Mouse (Mus musculus) heart, postnatal 36 days (tissue): Measurements from ENCODE around the gene Igll1. TPM values are rescaled to one million over a fixed set of nuclear protein-coding genes. Genes with fewer than 3 reads are reported as not detected.
"Not testable (repeated sequence)": the region's sequence is repeated elsewhere in the genome, so short reads cannot be mapped to it uniquely, and the experiment has no call there.

Experiments
- DNase-seq, 2 experiments: peaks; one replicate each; pipeline ENCODE4 v3.0.0; 2021 to 2022
- intact Hi-C: fragments of 180-260 bp; cut with DNase I; formaldehyde crosslinking; loops from one replicate; pipeline ENCODE4 v1.15.1; 2025
- total RNA-seq, 2 experiments: library from RNA; stranded (reverse); gene quantifications; 2 replicates each; pipeline ENCODE4 v1.2.3; 2021

Igll1 gene
- total RNA-seq, 2 experiments from 2014 or later, result not detected

DNA sequence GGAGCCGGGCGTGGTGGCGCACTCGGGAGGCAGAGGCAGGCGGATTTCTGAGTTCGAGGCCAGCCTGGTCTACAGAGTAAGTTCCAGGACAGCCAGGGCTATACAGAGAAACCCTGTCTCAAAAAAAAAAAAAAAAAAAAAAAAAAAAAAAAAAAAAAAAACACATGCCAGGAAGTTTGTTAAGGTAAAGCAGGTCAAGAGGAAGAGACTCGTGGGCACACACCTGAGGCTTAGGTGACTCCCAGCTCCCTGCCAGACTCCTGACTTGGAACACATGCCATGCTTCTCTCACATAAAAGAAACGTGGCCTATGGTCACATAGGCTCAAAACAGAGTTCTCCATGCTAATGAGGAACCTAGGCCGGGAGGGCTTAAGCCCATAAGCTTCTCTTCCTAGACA is 7.7 kb downstream of the Igll1 start:
- not testable (repeated sequence) for DNase-seq
- intact Hi-C loops, result loop anchor here (5.0 kb wide), 1 partner anchor 41 kb away; the partner anchor contains the start of gene Ppm1f

DNA sequence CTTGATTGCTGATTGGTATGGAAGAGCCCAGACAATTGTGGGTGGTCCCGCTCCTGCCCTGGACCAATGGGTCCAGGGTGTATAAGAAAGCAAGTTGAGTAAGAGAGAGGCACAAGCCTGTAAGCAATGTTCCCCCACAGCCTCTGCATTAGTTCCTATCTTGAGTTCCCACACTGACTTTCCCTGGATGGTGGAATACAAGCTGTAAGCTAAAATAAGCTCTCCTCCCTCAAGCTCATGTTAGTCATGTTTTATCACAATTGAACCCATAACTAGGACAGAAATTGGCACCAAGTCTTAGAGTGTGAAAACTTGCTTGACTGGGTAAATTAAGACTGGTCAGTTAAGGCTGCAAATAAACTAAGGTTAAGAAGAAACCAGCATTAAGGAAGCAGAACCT is 8.2 kb downstream of the Igll1 start:
- intact Hi-C loops, result loop anchor here (1.0 to 5.0 kb wide), 2 partner anchors 42 to 57 kb away; partner anchors contain the start of gene Ppm1f
- DNase-seq, result no peak

DNA sequence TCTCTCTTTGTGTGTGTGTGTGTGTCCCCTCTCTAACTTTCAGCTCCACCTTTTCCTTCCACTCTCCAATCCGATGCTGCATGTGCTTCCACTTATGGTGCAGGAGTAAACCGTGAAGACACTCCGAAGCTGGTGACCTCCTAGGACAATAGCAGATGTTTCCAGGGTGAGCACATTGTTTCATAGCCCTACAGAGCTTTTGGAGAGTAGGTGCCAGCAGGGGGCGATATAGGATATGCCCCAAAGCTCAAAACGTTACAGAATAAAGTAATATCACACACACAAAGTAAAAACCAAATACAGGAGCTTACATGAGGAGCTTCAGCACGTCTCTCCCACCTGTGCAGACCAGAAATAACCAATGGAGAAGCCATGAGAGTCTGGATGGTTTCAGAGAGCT is 8.9 kb downstream of the Igll1 start:
- intact Hi-C loops, result loop anchor here (1.0 to 5.0 kb wide), 2 partner anchors 42 to 57 kb away; partner anchors contain the start of gene Ppm1f
- peak; percentile 56 to 69 for DNase-seq

DNA sequence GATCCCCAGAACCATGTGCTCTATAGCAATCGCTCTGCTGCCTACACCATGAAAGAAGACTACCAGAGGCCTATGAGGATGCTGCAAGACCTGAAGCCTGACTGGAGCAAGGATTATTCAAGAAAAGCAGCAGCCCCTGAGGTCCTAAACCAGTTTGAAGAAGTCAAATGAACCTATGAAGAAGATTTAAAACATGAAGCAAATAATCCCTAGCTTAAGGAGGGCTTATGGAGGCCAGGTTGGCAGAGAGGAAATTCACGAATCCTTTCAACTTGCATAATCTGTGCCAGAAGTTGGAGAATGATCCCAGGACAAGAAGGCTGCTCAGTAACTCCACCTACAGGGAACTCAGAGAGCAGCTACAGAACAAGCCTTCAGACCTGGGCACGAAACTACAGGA is 11.4 kb downstream of the Igll1 start:
- DNase-seq, result no peak
- intact Hi-C loops, result no loop called here

DNA sequence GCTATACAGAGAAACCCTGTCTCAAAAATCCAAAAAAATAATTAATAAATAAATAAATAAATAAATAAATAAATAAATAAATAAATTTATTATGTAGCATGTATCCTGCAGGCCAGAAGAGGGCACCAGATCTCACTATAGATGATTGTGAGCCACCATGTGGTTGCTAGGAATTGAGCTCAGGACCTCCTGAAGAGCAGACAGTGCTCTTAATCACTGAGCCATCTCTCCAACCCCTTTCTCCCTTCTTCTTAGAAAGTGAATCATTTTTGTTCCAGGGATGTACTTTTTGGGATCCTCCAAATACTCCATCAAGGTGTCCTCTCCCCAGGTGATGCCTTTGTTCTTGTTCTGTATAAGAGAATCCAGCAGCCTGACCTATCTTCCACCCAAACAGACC is 14.6 kb downstream of the Igll1 start:
- intact Hi-C loops, result no loop called here
- no peak for DNase-seq

DNA sequence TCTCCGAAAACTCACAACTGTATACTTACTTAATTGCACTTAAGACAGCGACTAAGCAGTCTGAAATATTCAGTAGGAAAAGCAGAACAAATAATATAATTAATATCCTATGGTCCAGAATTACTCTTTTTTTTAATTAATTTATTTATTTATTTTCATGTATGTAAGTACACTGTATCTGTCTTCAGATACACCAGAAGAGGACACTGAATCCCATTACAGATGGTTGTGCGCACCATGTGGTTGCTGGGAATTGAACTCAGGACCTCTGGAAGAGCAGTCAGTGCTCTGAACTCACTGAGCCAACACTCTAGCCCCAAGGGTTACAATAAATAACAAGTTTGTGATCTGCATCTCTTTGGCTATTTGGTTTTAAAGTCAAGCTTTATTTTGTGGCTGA is 34.1 kb downstream of the Igll1 start:
- no peak for DNase-seq
- intact Hi-C loops, result loop anchor here (1.0 kb wide), 1 partner anchor 19 kb away; no protein-coding TSS in a partner anchor

DNA sequence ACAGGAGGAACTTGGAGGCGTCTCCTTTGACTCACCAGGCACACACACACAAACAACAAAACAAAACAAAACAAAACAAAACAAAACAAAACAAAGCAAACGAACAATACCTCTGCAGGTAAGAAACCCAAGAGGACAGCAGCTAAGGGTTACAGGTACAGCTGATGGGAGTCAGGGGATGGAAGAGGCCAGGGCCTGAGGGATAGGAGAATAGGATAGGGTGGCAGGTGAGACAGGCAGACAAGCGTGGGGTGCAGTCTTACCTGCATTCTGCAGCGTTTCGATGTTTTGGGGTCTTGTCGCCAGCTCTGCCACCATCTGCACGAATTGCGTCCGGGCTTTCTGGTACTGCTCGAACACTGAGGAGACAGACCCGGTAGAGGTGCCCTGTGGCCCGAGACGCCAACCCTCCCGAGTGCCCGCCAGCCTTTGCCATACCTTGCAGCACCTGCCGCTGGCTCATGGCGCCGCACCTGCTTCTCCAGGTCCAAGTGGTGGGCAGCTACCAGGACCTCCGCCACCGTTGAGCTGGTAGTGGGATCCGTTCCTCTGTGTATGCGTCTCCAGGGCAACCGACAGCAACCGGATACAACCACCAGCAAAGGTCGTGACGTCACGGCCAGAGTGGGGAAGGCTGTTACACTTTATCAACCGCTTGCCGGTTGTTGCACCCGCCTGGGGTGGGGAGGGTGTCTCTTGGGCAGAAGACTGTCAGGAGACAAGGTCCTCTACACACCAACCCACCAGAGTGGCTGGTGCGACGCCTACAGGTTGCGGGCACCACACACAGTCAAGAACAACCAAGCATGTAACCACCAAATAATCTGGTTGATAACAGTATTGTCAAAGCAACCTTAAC is 34.8 kb downstream of the Igll1 start, which contains the start of gene Spag6l:
Spag6l (minus strand) TSS at position 700 of the 859 bp plus-strand sequence.
- DNase-seq, result peak in 1 of 2 experiments; percentile 14

DNA sequence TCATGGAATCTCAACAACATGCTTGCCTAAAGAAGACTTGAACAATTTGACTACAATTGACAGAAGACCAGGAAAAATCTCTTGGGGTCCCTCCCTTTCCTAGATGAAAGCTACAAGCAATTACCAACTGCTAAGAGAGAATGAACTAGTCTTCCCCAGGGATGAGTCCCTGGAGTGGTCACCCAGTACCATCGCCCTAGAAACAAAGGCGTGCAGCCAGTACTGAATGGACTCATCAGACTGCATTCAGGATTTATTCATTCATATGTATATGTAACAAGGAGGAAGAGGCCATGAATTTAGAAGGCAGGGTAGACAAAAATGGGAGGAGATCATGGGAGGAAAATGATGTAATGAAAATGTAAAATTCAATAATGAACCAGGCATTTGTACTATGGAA is 37.6 kb downstream of the Igll1 start:
- intact Hi-C loops, result no loop called here
- no peak for DNase-seq

More for the DNA sequence above, 34.8 kb downstream of the Igll1 start, which contains the start of gene Spag6l:
- intact Hi-C loops, result no loop called here

DNA sequence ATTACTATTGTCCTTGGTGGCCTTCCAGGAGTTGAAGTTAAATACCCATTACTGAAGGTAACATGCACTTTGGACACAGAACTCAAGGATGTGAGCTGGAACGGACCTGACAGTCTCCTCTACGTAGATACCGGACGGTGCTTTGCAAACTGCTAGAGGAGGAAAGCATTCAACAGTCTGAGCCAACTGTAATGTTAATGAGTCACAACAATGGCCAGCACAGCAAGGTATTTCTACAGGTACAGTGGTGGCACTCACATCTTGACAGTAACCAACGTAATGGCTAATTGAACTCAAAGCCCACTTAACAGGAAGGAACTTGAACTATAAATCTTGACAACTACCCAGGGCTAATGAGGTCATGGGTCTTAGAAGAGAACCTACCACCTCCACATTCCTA is 38.3 kb downstream of the Igll1 start:
- DNase-seq, result no peak
- intact Hi-C loops, result no loop called here

Other genes with a start within 250 kb of the Igll1 start
- gene Olfr19, start 187.6 kb downstream of the Igll1 start, total RNA-seq, result not detected
- under 1 TPM in 1 of 2 experiments, not detected in 1; 0.22 TPM for gene Spag6l, start 34.5 kb downstream of the Igll1 start, total RNA-seq
- 10 to 100 TPM; 25.2 to 32.6 TPM for gene Top3b, start 6.8 kb upstream of the Igll1 start, total RNA-seq
- gene Vpreb1, start 6.9 kb upstream of the Igll1 start, total RNA-seq, result not detected
- gene Ppm1f, start 32.5 kb upstream of the Igll1 start, total RNA-seq, result 10 to 100 TPM; 25.0 to 25.8 TPM
- gene Mapk1, start 119.4 kb upstream of the Igll1 start, total RNA-seq, result 100 to 1,000 TPM; 109 to 110 TPM
- gene Ypel1, start 205.7 kb upstream of the Igll1 start, total RNA-seq, result 1 to 10 TPM; 1.6 to 2.0 TPM
- 10 to 100 TPM; 39.7 to 40.4 TPM for gene Ppil2, start 247.3 kb upstream of the Igll1 start, total RNA-seq